16 mouse cellular contexts compared by ENCODE assay signal in the genomic region with DNA sequence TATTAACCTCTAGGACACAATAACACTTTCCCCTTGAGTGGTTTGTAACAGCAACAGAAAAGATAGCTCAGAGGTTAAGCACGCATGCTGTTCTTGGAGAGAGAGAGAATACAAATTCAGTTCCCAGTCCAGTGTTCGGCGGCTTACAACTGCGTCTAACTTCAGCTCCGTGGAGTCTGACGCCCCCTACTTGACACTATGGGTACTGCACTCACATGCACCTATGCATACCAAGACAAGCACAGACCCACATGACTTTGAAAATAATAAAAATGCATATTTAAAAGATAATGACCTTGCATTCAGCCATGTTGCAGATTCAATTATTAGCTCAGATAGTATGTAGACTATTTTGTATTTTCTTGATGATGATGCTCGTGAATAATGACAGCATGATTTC. TPM values are rescaled to one million over a fixed set of nuclear protein-coding genes. Genes with fewer than 3 reads are reported as not detected.
DNase-seq lines count a peak whose midpoint lies in the region; ATAC-seq and TF ChIP-seq lines count a peak whose summit lies in the region.
"Had no signal": no experiment of that assay in that cellular context is flagged by ENCODE, and none has a peak within 500 bp of the region (broad histone marks: within the 10 kb centered on the region; RNA-seq: fewer than 3 reads in every experiment).

No protein-coding gene starts in this region.

- H3K27me3 ChIP-seq in spleen, adult 2 months (ENCODE audit: control insufficient read depth, insufficient read depth, low read length) = no peaks in the 10 kb centered on the region
- H3K27me3 ChIP-seq in liver, postnatal 0 days (ENCODE audit: insufficient read depth, low read length) = no peaks in the 10 kb centered on the region
- H3K27me3 ChIP-seq in forebrain, embryonic 12.5 days = no peaks in the 10 kb centered on the region
- H3K27me3 ChIP-seq: heart, embryonic 12.5 days; hindbrain, embryonic 13.5 days; limb, embryonic 15.5 days; neural tube, embryonic 13.5 days had no signal

- no peak for ATAC-seq in liver, postnatal 0 days
- no peak for ATAC-seq in forebrain, embryonic 12.5 days (ENCODE audit: low FRiP score)

- TF ChIP-seq EP300 in liver, postnatal 0 days (IDR thresholded peaks at IDR 0.05; ENCODE audit: low read depth) = no peak

- no peak overlapping the region for H3K4me2 ChIP-seq in liver, postnatal 0 days (ENCODE audit: low read depth, low read length)
- no peak overlapping the region for H3K4me2 ChIP-seq in forebrain, embryonic 12.5 days
- H3K4me2 ChIP-seq: heart, embryonic 12.5 days; hindbrain, embryonic 13.5 days; limb, embryonic 15.5 days; neural tube, embryonic 13.5 days had no signal

- no peaks in the 10 kb centered on the region for H3K4me1 ChIP-seq in spleen, adult 2 months (ENCODE audit: control insufficient read depth, insufficient read depth, insufficient read length)
- no peaks in the 10 kb centered on the region for H3K4me1 ChIP-seq in liver, postnatal 0 days (ENCODE audit: insufficient read depth)
- H3K4me1 ChIP-seq in forebrain, embryonic 12.5 days = no peaks in the 10 kb centered on the region
- H3K4me1 ChIP-seq: heart, embryonic 12.5 days; hindbrain, embryonic 13.5 days; limb, embryonic 15.5 days; midbrain, embryonic 10.5 days; neural tube, embryonic 13.5 days had no signal

- no peaks in the 10 kb centered on the region for H3K9me3 ChIP-seq in liver, postnatal 0 days (ENCODE audit: low read length)
- no peaks in the 10 kb centered on the region for H3K9me3 ChIP-seq in forebrain, embryonic 12.5 days
- H3K9me3 ChIP-seq: heart, embryonic 12.5 days; hindbrain, embryonic 13.5 days; limb, embryonic 15.5 days had no signal

- H3K36me3 ChIP-seq in spleen, adult 2 months (ENCODE audit: control insufficient read depth, insufficient read depth, low read length) = no peaks in the 10 kb centered on the region
- H3K36me3 ChIP-seq in liver, postnatal 0 days (replicated peaks; ENCODE audit: insufficient read depth, low read length) = no peaks in the 10 kb centered on the region
- no peaks in the 10 kb centered on the region for H3K36me3 ChIP-seq in forebrain, embryonic 12.5 days (replicated peaks)
- H3K36me3 ChIP-seq: heart, embryonic 12.5 days; hindbrain, embryonic 13.5 days; limb, embryonic 15.5 days; midbrain, embryonic 10.5 days; neural tube, embryonic 13.5 days had no signal

- no peak for DNase-seq in gastrocnemius, adult 2 months
- no peak for DNase-seq in gastrocnemius, postnatal 14 days
- no peak for DNase-seq in spleen, adult 2 months (ENCODE audit: low read depth in 1 of 2, low spot score in 2 of 2)
- DNase-seq in spleen, postnatal 14 days (ENCODE audit: low spot score in 2 of 2) = no peak
- DNase-seq in liver, postnatal 0 days = peak; percentile 16
- peak; percentile 65 for DNase-seq in thymus, postnatal 4 days
- DNase-seq in layer of hippocampus, postnatal 25 days (ENCODE audit: extremely low spot score in 1 of 2, low spot score in 1 of 2) = no peak
- DNase-seq: adrenal gland, postnatal 10 days; cerebellum, adult 8-10 months; right cerebral cortex, postnatal 14 days had no signal

- no peak overlapping the region for H3K4me3 ChIP-seq in gastrocnemius, adult 2 months
- no peak overlapping the region for H3K4me3 ChIP-seq in spleen, adult 2 months (ENCODE audit: extremely low read depth, insufficient read depth, insufficient read length)
- no peak overlapping the region for H3K4me3 ChIP-seq in liver, postnatal 0 days (ENCODE audit: low read depth, low read length)
- no peak overlapping the region for H3K4me3 ChIP-seq in forebrain, embryonic 12.5 days (replicated peaks)
- H3K4me3 ChIP-seq: heart, embryonic 12.5 days; hindbrain, embryonic 13.5 days; limb, embryonic 15.5 days; midbrain, embryonic 10.5 days; neural tube, embryonic 13.5 days had no signal

- H3K27ac ChIP-seq in gastrocnemius, adult 2 months = no peak overlapping the region
- no peak overlapping the region for H3K27ac ChIP-seq in spleen, adult 2 months (ENCODE audit: insufficient read depth, low read length)
- no peak overlapping the region for H3K27ac ChIP-seq in liver, postnatal 0 days (ENCODE audit: low read depth)
- H3K27ac ChIP-seq in forebrain, embryonic 12.5 days = no peak overlapping the region
- H3K27ac ChIP-seq: hindbrain, embryonic 13.5 days; limb, embryonic 15.5 days; midbrain, embryonic 10.5 days; neural tube, embryonic 13.5 days had no signal

- WGBS in spleen, adult 2 months = 69% methylated on average over 7 of the region's 7 CpGs
- 67% methylated on average over 7 of the region's 7 CpGs for WGBS in liver, postnatal 0 days (ENCODE audit: insufficient replicate concordance)
- 61% methylated on average over 7 of the region's 7 CpGs for WGBS in forebrain, embryonic 12.5 days

- TF ChIP-seq POLR2A in spleen, adult 2 months (IDR thresholded peaks at IDR 0.05; ENCODE audit: low read depth, low read length) = no peak

- TF ChIP-seq CTCF in gastrocnemius, adult 2 months (IDR thresholded peaks at IDR 0.05) = peak; percentile 34
- peak; percentile 17; the same call in 1 of the 2 replicates for TF ChIP-seq CTCF in spleen, adult 2 months (IDR thresholded peaks at IDR 0.05; ENCODE audit: extremely low read depth, insufficient read depth, insufficient read length, insufficient replicate concordance)
- peak; percentile 53 for TF ChIP-seq CTCF in liver, postnatal 0 days (IDR thresholded peaks at IDR 0.05; ENCODE audit: low read depth)

- H3K9ac ChIP-seq in liver, postnatal 0 days (replicated peaks) = no peak overlapping the region
- no peak overlapping the region for H3K9ac ChIP-seq in forebrain, embryonic 12.5 days
- H3K9ac ChIP-seq: heart, embryonic 12.5 days; hindbrain, embryonic 13.5 days; limb, embryonic 15.5 days; neural tube, embryonic 13.5 days had no signal

- intact Hi-C loops in gastrocnemius, adult 2 months (cut with DNase I) = no loop called here
- intact Hi-C loops in gastrocnemius, postnatal 14 days (cut with DNase I; ENCODE audit: low total_unique reads) = no loop called here

RNA-seq across cellular contexts. Expression of a gene that starts 11.6 kb away (rescaled TPM):
- total RNA-seq in gastrocnemius, adult 2 months (2021) = under 1 TPM; 0.15 to 0.36 TPM
- total RNA-seq in gastrocnemius, postnatal 14 days (2021) = under 1 TPM; 0.33 to 0.41 TPM
- polyA plus RNA-seq in spleen, adult 2 months (2012; rRNA removed) = 0.27 and 0.39 TPM in 2 replicates
- 0.04 TPM in 1 of 2 replicates, not detected in the other for polyA plus RNA-seq in liver, postnatal 0 days (2015; fragmentation: Nextera tagmentation; extraction: Ambion mirVana)
- total RNA-seq in layer of hippocampus, postnatal 25 days (2021) = 100 to 1,000 TPM; 243 to 244 TPM
- polyA plus RNA-seq in forebrain, embryonic 12.5 days (2016; fragmentation: Nextera tagmentation; extraction: Ambion mirVana) = 2.3 and 3.6 TPM in 2 replicates

RNA-seq across cellular contexts. Expression of a gene that starts 55.3 kb away (rescaled TPM):
- total RNA-seq in gastrocnemius, adult 2 months (2021) = under 1 TPM; 0.11 to 0.31 TPM
- total RNA-seq in gastrocnemius, postnatal 14 days (2021) = 1 to 10 TPM; 1.1 to 1.8 TPM
- polyA plus RNA-seq in spleen, adult 2 months (2012; rRNA removed) = 0.09 and 0.14 TPM in 2 replicates
- 1.4 TPM in 2 replicates for polyA plus RNA-seq in liver, postnatal 0 days (2015; fragmentation: Nextera tagmentation; extraction: Ambion mirVana)
- 1 to 10 TPM; 4.7 to 6.5 TPM for total RNA-seq in layer of hippocampus, postnatal 25 days (2021)
- polyA plus RNA-seq in forebrain, embryonic 12.5 days (2016; fragmentation: Nextera tagmentation; extraction: Ambion mirVana) = 29.1 and 29.4 TPM in 2 replicates

Comparison
In these comparisons a context has a peak if more than half of its experiments do, and no peak if none do; other contexts are left out.
1. DNase-seq: peak in liver, postnatal 0 days (single experiment) and thymus, postnatal 4 days (single experiment); none in gastrocnemius, adult 2 months (single experiment), gastrocnemius, postnatal 14 days (single experiment), spleen, adult 2 months (0 of 2), spleen, postnatal 14 days (0 of 2) and layer of hippocampus, postnatal 25 days (0 of 2).
2. RNA of a gene that starts 11.6 kb away (total RNA-seq): 243 to 244 TPM in layer of hippocampus, postnatal 25 days; 0.33 to 0.41 TPM in gastrocnemius, postnatal 14 days and 0.15 to 0.36 TPM in gastrocnemius, adult 2 months; every median in the first group is over 100 times any median in the second.
3. Peak in every context shown above with its lines, with median percentiles within 50 percentile points of each other: CTCF ChIP-seq.